Mouse (Mus musculus) regulatory T cell (primary cell): Measurements from ENCODE around the gene Olfr923.
"Not testable (repeated sequence)": the region's sequence is repeated elsewhere in the genome, so short reads cannot be mapped to it uniquely, and the experiment has no call there.

Experiments
- in situ Hi-C: fragments of 300-600 bp; cut with MboI, MseI; formaldehyde crosslinking; loops from one replicate; pipeline ENCODE4 v1.15.1; 2025; ENCODE audit warnings: high pct_unique_total_duplicates

Gene Olfr923

GRCm38 (mm10) chr9:38826245-38826644 is at the start of gene Olfr923:
TSS of gene Olfr923 (plus strand) at chr9:38826545.
- in situ Hi-C loops = no loop called here

- in situ Hi-C loops = no loop called here
Observed at GRCm38 (mm10) chr9:38792689-38793088, 33.7 kb upstream of the Olfr923 start.

GRCm38 (mm10) chr9:38805696-38806095 is 20.6 kb upstream of the Olfr923 start:
- in situ Hi-C loops = no loop called here

- in situ Hi-C loops = no loop called here
Observed at GRCm38 (mm10) chr9:38814314-38814713, 12.0 kb upstream of the Olfr923 start, which contains the start of gene Olfr922. TSS of gene Olfr922 (plus strand) at chr9:38814614.

GRCm38 (mm10) chr9:38815458-38815986 is 10.8 kb upstream of the Olfr923 start:
- in situ Hi-C loops = no loop called here

GRCm38 (mm10) chr9:38833027-38833426 is 6.7 kb downstream of the Olfr923 start:
- in situ Hi-C loops = no loop called here

GRCm38 (mm10) chr9:38844149-38844548 is 17.8 kb downstream of the Olfr923 start, which contains the start of gene Olfr924:
TSS of gene Olfr924 (plus strand) at chr9:38844449.
- in situ Hi-C loops = no loop called here

- in situ Hi-C loops = no loop called here
Observed at GRCm38 (mm10) chr9:38854760-38855159, 28.4 kb downstream of the Olfr923 start, which contains the start of gene Olfr26. TSS of gene Olfr26 (plus strand) at chr9:38855060.

- in situ Hi-C loops = not testable (repeated sequence)
Observed at GRCm38 (mm10) chr9:38874880-38875279, 48.5 kb downstream of the Olfr923 start.

GRCm38 (mm10) chr9:38876826-38877225 is 50.5 kb downstream of the Olfr923 start, which contains the start of gene Olfr926:
TSS of gene Olfr926 (plus strand) at chr9:38877126.
- in situ Hi-C loops = no loop called here
